Mouse (Mus musculus) frontal cortex, adult (tissue): ENCODE data around the gene Scgb1b24.

Source experiments
- ATAC-seq: cut with Nextera tagmentation; 2 replicates; pipeline ENCODE4 v1.9.2; 2017; ENCODE audit warnings: mild to moderate bottlenecking, moderate library complexity, mixed read lengths; ENCODE audit not compliant: low TSS enrichment

The Scgb1b24 gene

GRCm38 (mm10) chr7:33743499-33743898, at the start of gene Scgb1b24:
TSS of gene Scgb1b24 (plus strand) at chr7:33743799.
- no peak for ATAC-seq

- ATAC-seq = no peak
Measured at GRCm38 (mm10) chr7:33739212-33739611, 4.4 kb upstream of the Scgb1b24 start, which contains the start of gene Scgb2b24. TSS of gene Scgb2b24 (minus strand) at chr7:33739312.
